Mouse (Mus musculus) kidney, adult 2 months (tissue): ENCODE measurements around the gene Susd4.

ENCODE experiments used
- CTCF ChIP-seq: fragments of 200-500 bp; conservative IDR thresholded peaks from 2 replicates; pipeline ENCODE4 v1.5.1; 2011; ENCODE audit warnings: low read depth, mild to moderate bottlenecking, control low read depth, low read length, moderate library complexity, mixed read lengths; ENCODE audit not compliant: insufficient read depth, insufficient read length
- POLR2A ChIP-seq: fragments of 200-500 bp; IDR thresholded peaks from one replicate; pipeline ENCODE4 v1.6.1; 2011; ENCODE audit warnings: low read depth, low read length, control low read depth

GRCm38 (mm10) chr1:182861671-182862358, 98.2 kb downstream of the Susd4 start:
- TF ChIP-seq CTCF (no peak), POLR2A (no peak)
